Mouse (Mus musculus): ENCODE data around the gene Gpr6.

DNA sequence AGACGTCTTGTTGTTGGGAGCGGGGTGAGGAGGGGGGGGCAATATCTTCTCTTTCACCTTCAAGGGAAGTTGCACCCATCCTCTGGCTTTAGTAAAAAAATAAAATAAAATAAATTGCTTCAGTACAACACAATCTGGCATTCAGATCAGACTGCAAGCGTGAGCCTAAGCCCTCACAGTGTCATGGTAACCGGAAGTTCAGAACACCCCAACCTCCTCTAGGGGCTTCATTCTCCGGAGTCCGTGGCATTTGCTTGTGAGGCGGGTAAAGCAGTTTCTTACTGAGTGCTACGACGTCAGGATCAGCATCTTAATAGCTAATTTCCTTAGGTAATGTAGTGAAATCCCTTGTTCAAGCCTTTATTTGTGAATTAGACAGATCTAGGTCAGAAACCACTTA, 30.6 kb downstream of the Gpr6 start:
- TF ChIP-seq CTCF (IDR thresholded peaks at IDR 0.05; ENCODE audit: low read depth, low read length) (no peak), POLR2A (IDR thresholded peaks at IDR 0.05; ENCODE audit: borderline replicate concordance, low read depth, low read length) (no peak)
